ENCODE assay signal across 18 mouse cellular contexts in genomic region chr4:98116046-98116445, GRCm38 (mm10).
"Had no signal": no experiment of that assay in that cellular context is flagged by ENCODE, and none has a peak within 500 bp of the region (broad histone marks: within the 10 kb centered on the region; RNA-seq: fewer than 3 reads in every experiment).

No protein-coding gene starts in this region.

- H3K4me1 ChIP-seq: midbrain, embryonic 15.5 days; stomach, embryonic 15.5 days had no signal

- H3K27me3 ChIP-seq: limb, embryonic 12.5 days; limb, embryonic 15.5 days; midbrain, embryonic 12.5 days; midbrain, embryonic 15.5 days; stomach, embryonic 15.5 days had no signal

- DNase-seq: kidney, postnatal 14 days; kidney, postnatal 4 days; left cerebral cortex, postnatal 4 days; liver, postnatal 0 days; lung, embryonic 14.5 days; retina, postnatal 1 day; right cerebral cortex, postnatal 25 days; spleen, adult 18-20 months; thymus, postnatal 25 days had no signal

- H3K4me3 ChIP-seq: limb, embryonic 12.5 days; limb, embryonic 15.5 days; midbrain, embryonic 12.5 days; midbrain, embryonic 15.5 days; stomach, embryonic 15.5 days had no signal

- H3K4me2 ChIP-seq: limb, embryonic 12.5 days; limb, embryonic 15.5 days; liver, embryonic 11.5 days; lung, embryonic 14.5 days; midbrain, embryonic 12.5 days; midbrain, embryonic 15.5 days; stomach, embryonic 15.5 days had no signal

- ATAC-seq: liver, postnatal 0 days; lung, postnatal 0 days; midbrain, embryonic 15.5 days had no signal

- H3K27ac ChIP-seq: limb, embryonic 12.5 days; limb, embryonic 15.5 days; liver, embryonic 14.5 days; macrophage; midbrain, embryonic 12.5 days; midbrain, embryonic 15.5 days; stomach, embryonic 15.5 days had no signal

- H3K9me3 ChIP-seq: limb, embryonic 12.5 days; limb, embryonic 15.5 days; midbrain, embryonic 12.5 days; midbrain, embryonic 15.5 days; stomach, embryonic 15.5 days had no signal

- H3K36me3 ChIP-seq: midbrain, embryonic 12.5 days; midbrain, embryonic 15.5 days; stomach, embryonic 15.5 days had no signal

- H3K9ac ChIP-seq: limb, embryonic 12.5 days; limb, embryonic 15.5 days; liver, embryonic 14.5 days; liver, postnatal 0 days; lung, embryonic 14.5 days; midbrain, embryonic 12.5 days; midbrain, embryonic 15.5 days; stomach, embryonic 15.5 days had no signal
